Mouse (Mus musculus): ENCODE data around the gene Fam83b.

Fam83b gene

GRCm38 (mm10) chr9:76521640-76522039, 45.3 kb downstream of the Fam83b start:
- DNase-seq (ENCODE audit: low spot score), result no peak

- DNase-seq (ENCODE audit: low spot score), result no peak
Measured at GRCm38 (mm10) chr9:76518665-76519064, 48.3 kb downstream of the Fam83b start.

- no peak for DNase-seq (ENCODE audit: low spot score)
Measured at GRCm38 (mm10) chr9:76505650-76506049, 61.3 kb downstream of the Fam83b start.

GRCm38 (mm10) chr9:76489737-76490136, 77.2 kb downstream of the Fam83b start:
- DNase-seq (ENCODE audit: low spot score), result no peak

GRCm38 (mm10) chr9:76480088-76480487, 86.8 kb downstream of the Fam83b start:
- no peak for DNase-seq (ENCODE audit: low spot score)

GRCm38 (mm10) chr9:76469500-76469899, 97.4 kb downstream of the Fam83b start:
- no peak for DNase-seq (ENCODE audit: low spot score)

- DNase-seq (ENCODE audit: low spot score), result no peak
Measured at GRCm38 (mm10) chr9:76461547-76461946, 105.4 kb downstream of the Fam83b start.

- no peak for DNase-seq (ENCODE audit: low spot score)
Measured at GRCm38 (mm10) chr9:76455703-76456102, 111.2 kb downstream of the Fam83b start.
